Mouse (Mus musculus) embryo, embryonic 11 days (tissue): ENCODE measurements around the gene Nkrf.

Source experiments
- DNase-seq: peaks from one replicate; pipeline ENCODE4 v3.0.0-alpha.2; 2015

Gene Nkrf

GRCm38 (mm10) chrX:36847152-36847551 is 55.5 kb downstream of the Nkrf start:
- no peak for DNase-seq

GRCm38 (mm10) chrX:36843346-36843990 is 59.2 kb downstream of the Nkrf start:
- DNase-seq: no peak

GRCm38 (mm10) chrX:36841698-36842097 is 61.0 kb downstream of the Nkrf start:
- DNase-seq: no peak

GRCm38 (mm10) chrX:36839391-36839790 is 63.3 kb downstream of the Nkrf start:
- DNase-seq: no peak
